Mouse (Mus musculus): ENCODE measurements around the gene Cd164l2.

GRCm38 (mm10) chr4:133201006-133201771 lies 10.7 kb upstream of the Cd164l2 start:
- no peak for TF ChIP-seq POLR2A (IDR thresholded peaks at IDR 0.05; ENCODE audit: borderline replicate concordance, insufficient read depth, low read length)
- peak; percentile 69 for TF ChIP-seq CTCF (IDR thresholded peaks at IDR 0.05; ENCODE audit: borderline replicate concordance, insufficient read depth, low read depth, low read length)

Data from cerebellum, adult 2 months (tissue).